Mouse (Mus musculus): ENCODE results near the gene Reep6.

Gene Reep6

DNA sequence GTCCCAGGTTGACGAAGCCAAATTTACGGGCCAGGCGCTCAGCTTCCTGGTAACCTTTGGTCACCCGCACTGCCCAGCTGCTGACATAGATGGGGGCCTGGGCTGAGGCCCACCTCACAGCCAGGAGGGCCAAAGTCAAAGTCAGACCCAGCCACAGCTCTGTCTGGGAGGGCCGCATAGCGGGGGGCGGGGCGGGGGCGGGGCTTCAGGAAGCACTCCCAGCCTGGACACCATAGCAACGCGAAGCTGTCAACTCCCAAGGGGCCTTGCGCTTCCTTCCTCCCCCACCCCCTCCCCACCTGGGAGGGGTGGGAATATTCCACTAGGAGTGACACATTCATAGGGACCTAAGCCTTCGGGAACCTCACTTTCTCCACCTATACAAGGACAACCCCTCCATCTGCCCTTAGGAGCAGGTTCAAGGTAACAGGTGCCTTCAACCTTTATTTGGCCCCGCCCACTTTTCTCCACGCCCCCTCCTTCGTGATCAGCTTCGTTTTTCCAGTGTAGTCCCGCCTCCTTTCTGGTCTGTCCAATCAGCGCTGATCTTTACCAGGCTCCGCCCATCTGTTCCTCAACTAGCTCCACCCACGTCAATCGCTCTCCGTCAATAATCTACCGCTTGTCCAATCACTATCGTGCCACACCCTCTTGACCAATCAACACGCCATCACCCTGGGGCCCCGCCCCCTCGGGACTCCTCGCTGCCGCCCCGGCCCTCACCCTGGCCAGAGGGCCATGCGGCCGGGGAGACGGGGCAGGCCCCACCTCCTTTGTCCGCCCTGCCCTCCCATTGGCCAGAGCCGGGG lies at the start of gene Reep6, which contains the start of gene Pcsk4:
Gene Reep6, plus strand, starts transcription at position 681 of the 809 bp plus-strand sequence.
Gene Pcsk4, minus strand, starts transcription at position 226 of the 809 bp plus-strand sequence.
- peak; percentile 95 for DNase-seq (ENCODE audit: low spot score)

- no peak for DNase-seq (ENCODE audit: low spot score)
Observed at GRCm38 (mm10) chr10:80281304-80281703, 48.4 kb upstream of the Reep6 start.

- no peak for DNase-seq (ENCODE audit: low spot score)
Observed at GRCm38 (mm10) chr10:80281921-80282371, 47.8 kb upstream of the Reep6 start.

- DNase-seq (ENCODE audit: low spot score), result no peak
Observed at GRCm38 (mm10) chr10:80282481-80283441, 47.0 kb upstream of the Reep6 start.

GRCm38 (mm10) chr10:80285222-80286070 lies 44.3 kb upstream of the Reep6 start:
- no peak for DNase-seq (ENCODE audit: low spot score)

GRCm38 (mm10) chr10:80288097-80288496 lies 41.7 kb upstream of the Reep6 start:
- DNase-seq (ENCODE audit: low spot score), result no peak

GRCm38 (mm10) chr10:80288657-80289056 lies 41.1 kb upstream of the Reep6 start:
- DNase-seq (ENCODE audit: low spot score), result no peak

DNA sequence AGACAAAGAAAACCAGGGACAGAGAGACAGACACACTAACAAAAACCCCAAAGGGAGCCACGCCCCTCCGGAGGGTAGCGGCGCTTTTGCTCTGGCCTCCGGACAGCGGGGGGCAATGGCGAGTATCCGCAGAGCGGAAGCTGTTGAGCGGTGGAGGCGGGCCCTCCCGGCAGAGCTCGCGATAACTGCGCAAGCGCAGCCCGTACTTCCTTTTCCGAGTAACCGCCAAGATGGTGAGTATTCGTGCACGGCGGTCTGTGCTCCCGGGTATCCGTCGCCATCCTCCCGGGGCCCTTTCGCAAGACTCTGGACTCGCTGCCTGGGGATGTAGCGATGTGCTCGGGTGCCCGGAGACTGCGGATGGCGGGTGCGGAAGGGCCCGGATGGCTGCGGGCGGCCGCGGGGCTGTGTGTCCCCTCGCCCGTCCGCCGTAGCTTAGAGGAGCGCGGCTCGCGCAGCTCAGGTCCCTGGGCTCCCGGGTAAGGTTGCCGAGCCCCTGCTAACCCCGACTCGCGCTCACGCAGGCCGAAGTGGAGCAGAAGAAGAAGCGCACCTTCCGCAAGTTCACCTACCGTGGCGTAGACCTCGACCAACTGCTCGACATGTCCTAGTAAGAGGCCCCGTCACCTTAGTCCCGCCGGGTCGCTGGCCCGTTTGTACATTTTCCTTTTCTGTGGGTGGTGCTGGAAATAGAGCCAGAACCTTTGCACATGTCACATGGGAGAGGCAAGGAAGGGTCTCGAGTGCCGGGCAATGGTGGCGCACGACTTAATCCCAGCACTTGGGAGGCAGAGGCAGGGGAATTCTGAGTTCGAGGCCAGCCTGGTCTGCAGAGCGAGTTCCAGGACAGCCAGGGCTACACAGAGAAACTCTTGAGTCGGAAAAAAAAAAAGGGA lies 37.3 kb upstream of the Reep6 start, which contains the start of gene Rps15:
Gene Rps15, plus strand, starts transcription at position 203 of the 896 bp plus-strand sequence.
- peak; percentile 89 for DNase-seq (ENCODE audit: low spot score)

DNA sequence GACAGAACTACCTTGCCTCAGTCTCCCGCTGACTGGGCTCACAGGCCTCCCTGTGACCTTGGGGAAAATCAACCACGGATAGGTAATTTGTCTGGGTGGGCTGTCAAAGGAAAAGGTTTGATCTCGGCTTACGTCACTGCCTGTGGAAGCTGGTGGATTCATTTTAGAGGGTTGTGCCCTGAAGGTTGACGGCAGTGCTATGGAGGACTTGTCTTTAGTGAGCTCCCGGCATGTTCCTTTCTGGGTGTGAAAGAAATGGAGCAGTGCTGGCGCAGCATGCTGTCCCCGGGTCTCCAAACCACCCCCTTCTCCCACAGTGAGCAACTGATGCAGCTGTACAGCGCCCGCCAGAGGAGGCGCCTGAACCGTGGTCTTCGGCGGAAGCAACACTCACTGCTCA lies 36.4 kb upstream of the Reep6 start:
- no peak for DNase-seq (ENCODE audit: low spot score)

- no peak for DNase-seq (ENCODE audit: low spot score)
Observed at GRCm38 (mm10) chr10:80294311-80294710, 35.4 kb upstream of the Reep6 start.

- no peak for DNase-seq (ENCODE audit: low spot score)
Observed at GRCm38 (mm10) chr10:80294788-80295303, 34.9 kb upstream of the Reep6 start.

DNA sequence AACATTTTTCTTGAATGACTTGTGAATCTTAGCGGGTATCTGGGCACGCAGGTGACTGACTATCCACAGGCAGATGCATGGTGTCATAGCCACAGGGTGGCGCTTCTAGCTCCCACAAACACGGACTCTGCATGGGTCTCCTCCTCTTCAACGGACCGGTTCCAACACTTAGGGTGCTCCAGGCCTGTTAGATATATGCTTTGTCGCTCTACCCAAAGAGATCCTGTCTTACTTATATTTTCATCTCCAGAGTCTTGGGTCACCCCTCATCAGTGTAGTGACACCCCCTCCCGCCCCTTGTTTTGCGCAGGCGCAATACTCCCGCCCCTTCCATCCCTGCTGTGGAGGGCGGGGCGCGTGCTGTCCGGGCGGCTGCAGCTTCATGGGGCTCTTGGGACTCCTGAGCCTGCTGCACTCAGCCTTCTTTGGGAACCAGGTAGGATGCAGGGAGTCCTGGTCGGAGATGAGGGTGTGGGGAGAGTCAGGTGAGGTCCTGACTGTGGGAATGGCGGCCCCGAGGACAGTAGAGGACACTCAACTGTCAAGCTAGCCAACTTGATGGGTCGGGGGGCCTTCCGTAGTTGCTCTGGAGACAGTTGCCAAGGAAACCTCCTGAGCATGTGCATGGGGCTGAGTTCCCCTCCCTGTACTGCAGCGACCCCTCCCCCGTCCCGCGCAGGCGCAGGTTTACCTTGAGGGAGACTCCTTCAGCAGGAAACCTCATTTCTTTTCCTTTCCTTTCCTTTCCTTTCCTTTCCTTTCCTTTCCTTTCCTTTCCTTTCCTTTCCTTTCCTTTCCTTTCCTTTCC lies 33.9 kb upstream of the Reep6 start, which contains the start of gene Apc2:
Gene Apc2, plus strand, starts transcription at position 360 of the 808 bp plus-strand sequence.
- peak; percentile 50 for DNase-seq (ENCODE audit: low spot score)

GRCm38 (mm10) chr10:80296824-80297223 lies 32.9 kb upstream of the Reep6 start:
- no peak for DNase-seq (ENCODE audit: low spot score)

GRCm38 (mm10) chr10:80297526-80298133 lies 32.1 kb upstream of the Reep6 start:
- DNase-seq (ENCODE audit: low spot score), result no peak

GRCm38 (mm10) chr10:80298571-80299281 lies 31.0 kb upstream of the Reep6 start:
- no peak for DNase-seq (ENCODE audit: low spot score)

- no peak for DNase-seq (ENCODE audit: low spot score)
Observed at GRCm38 (mm10) chr10:80299301-80299700, 30.5 kb upstream of the Reep6 start.

- no peak for DNase-seq (ENCODE audit: low spot score)
Observed at GRCm38 (mm10) chr10:80299824-80300223, 29.9 kb upstream of the Reep6 start.

- DNase-seq (ENCODE audit: low spot score), result no peak
Observed at GRCm38 (mm10) chr10:80300672-80301181, 29.0 kb upstream of the Reep6 start.
